Mouse (Mus musculus) hindbrain, postnatal 0 days (tissue): ENCODE measurements at regions not wholly inside any gene's neighbourhood (a gene's known extent, or its start where the extent isn't known, plus 50 kb on each side); places are given as distances from the start of the nearest gene placed in this dataset.

ENCODE experiments used
- ATAC-seq: fragments of 200-750 bp; cut with Nextera tagmentation; 2 replicates; pipeline ENCODE4 v1.8.0; 2017; ENCODE audit warnings: mild to moderate bottlenecking, moderate TSS enrichment, moderate library complexity
- DNase-seq: peaks from one replicate; pipeline ENCODE4 v3.0.0-alpha.2; 2015; ENCODE audit warnings: low spot score
- H3K27ac ChIP-seq: fragments of 300-500 bp; sonication (generic); 2 replicates; pipeline ENCODE4 v1.5.1; 2014; ENCODE audit warnings: mild to moderate bottlenecking
- H3K27me3 ChIP-seq: fragments of 300-500 bp; sonication (generic); 2 replicates; pipeline ENCODE4 v1.6.1; 2014; ENCODE audit warnings: low read length, mixed read lengths; ENCODE audit not compliant: insufficient read depth
- H3K36me3 ChIP-seq: fragments of 300-500 bp; sonication (generic); 2 replicates; pipeline ENCODE4 v1.6.1; 2014; ENCODE audit warnings: low read length, mixed read lengths; ENCODE audit not compliant: insufficient read depth
- H3K4me1 ChIP-seq: fragments of 300-500 bp; sonication (generic); 2 replicates; pipeline ENCODE4 v1.6.1; 2014; ENCODE audit warnings: antibody characterized with exemption, low read length, mixed read lengths; ENCODE audit not compliant: insufficient read depth
- H3K4me2 ChIP-seq: fragments of 300-500 bp; sonication (generic); 2 replicates; pipeline ENCODE4 v1.6.1; 2014; ENCODE audit warnings: low read depth, mild to moderate bottlenecking, low read length, moderate library complexity, mixed read lengths
- H3K4me3 ChIP-seq: fragments of 300-500 bp; sonication (generic); 2 replicates; pipeline ENCODE4 v1.5.1; 2014; ENCODE audit warnings: low read length
- H3K9ac ChIP-seq: fragments of 300-500 bp; sonication (generic); replicated peaks from 2 replicates; pipeline ENCODE4 v1.6.1; 2014; ENCODE audit warnings: mild to moderate bottlenecking, low read length, moderate library complexity, mixed read lengths
- H3K9me3 ChIP-seq: fragments of 300-500 bp; sonication (generic); 2 replicates; pipeline ENCODE4 v1.6.1; 2016; ENCODE audit warnings: low read length, mixed read lengths
- CTCF ChIP-seq: IDR thresholded peaks from 2 replicates; pipeline ENCODE4 v1.5.1; 2016; ENCODE audit warnings: antibody characterized with exemption, control low read depth, low read depth
- WGBS: fragments of 180-500 bp; shearing (Covaris S2); extraction: QIAGEN DNeasy Blood & Tissue Kit; methylation state at CpG from one replicate; pipeline ENCODE4 v1.1.7; 2014; 5-methylcytosine and 5-hydroxymethylcytosine counted together

- TF ChIP-seq CTCF, result no peak
These were observed 95.9 kb upstream of the Ankrd55 start for GRCm38 (mm10) chr13:112192192-112192905.

GRCm38 (mm10) chr13:112193676-112194075 is 94.6 kb upstream of the Ankrd55 start:
- 67% methylated on average over 5 of the region's 5 CpGs for WGBS
- Histone ChIP-seq H3K4me3 (no peak overlapping the region), H3K27ac (no peak overlapping the region), H3K36me3 (no peaks in the 10 kb centered on the region), H3K27me3 (no peaks in the 10 kb centered on the region), H3K4me2 (no peak overlapping the region), H3K9ac (no peak overlapping the region), H3K9me3 (no peaks in the 10 kb centered on the region), H3K4me1 (peaks cover 17% of the 10 kb centered on the region; the same call in 1 of the 2 replicates)
- no peak for TF ChIP-seq CTCF
- no peak for DNase-seq
- no peak for ATAC-seq

More at GRCm38 (mm10) chr13:112192192-112192905, 95.9 kb upstream of the Ankrd55 start:
- Histone ChIP-seq H3K4me2 (no peak overlapping the region), H3K4me1 (peaks cover 19% of the 10 kb centered on the region), H3K36me3 (no peaks in the 10 kb centered on the region), H3K4me3 (no peak overlapping the region), H3K27ac (no peak overlapping the region), H3K9ac (no peak overlapping the region), H3K27me3 (no peaks in the 10 kb centered on the region), H3K9me3 (no peaks in the 10 kb centered on the region)
- DNase-seq (no peak), ATAC-seq (no peak)
- 44% methylated on average over 9 of the region's 9 CpGs for whole genome bisulfite sequencing

- no peak for ATAC-seq
- no peaks in the 10 kb centered on the region for H3K9me3 ChIP-seq
- no peak overlapping the region for H3K9ac ChIP-seq
- peaks cover 10% of the 10 kb centered on the region; the same call in 1 of the 2 replicates for H3K4me1 ChIP-seq
- no peak overlapping the region for H3K4me3 ChIP-seq
- H3K4me2 ChIP-seq, result no peak overlapping the region
- no peak for DNase-seq
- no peak overlapping the region for H3K27ac ChIP-seq
- H3K36me3 ChIP-seq, result no peaks in the 10 kb centered on the region
- no peaks in the 10 kb centered on the region for H3K27me3 ChIP-seq
- 82% methylated on average over 5 of the region's 5 CpGs for WGBS
- no peak for TF ChIP-seq CTCF
These were observed 93.3 kb upstream of the Ankrd55 start for GRCm38 (mm10) chr13:112194991-112195390.

- H3K4me1 ChIP-seq, result peaks cover 9% of the 10 kb centered on the region; the same call in 1 of the 2 replicates
- no peak overlapping the region; the same call in 1 of the 2 replicates for H3K27ac ChIP-seq
- H3K4me2 ChIP-seq, result peak overlapping the region; percentile 35
- H3K9ac ChIP-seq, result no peak overlapping the region
- peak; percentile 63 for TF ChIP-seq CTCF
- DNase-seq, result peak; percentile 34
- H3K36me3 ChIP-seq, result no peaks in the 10 kb centered on the region
- no peak overlapping the region for H3K4me3 ChIP-seq
- ATAC-seq, result no peak
- 9% methylated on average over 13 of the region's 13 CpGs for WGBS
- no peaks in the 10 kb centered on the region for H3K9me3 ChIP-seq
- H3K27me3 ChIP-seq, result no peaks in the 10 kb centered on the region
These were observed 91.5 kb upstream of the Ankrd55 start for GRCm38 (mm10) chr13:112196789-112197188.

- Histone ChIP-seq H3K27ac (no peak overlapping the region), H3K4me3 (no peak overlapping the region), H3K9ac (no peak overlapping the region), H3K27me3 (no peaks in the 10 kb centered on the region), H3K9me3 (no peaks in the 10 kb centered on the region), H3K4me1 (peaks cover 16% of the 10 kb centered on the region; the same call in 1 of the 2 replicates), H3K4me2 (no peak overlapping the region), H3K36me3 (no peaks in the 10 kb centered on the region)
- no peak for DNase-seq
- no peak for TF ChIP-seq CTCF
- WGBS, result 68% methylated on average over 8 of the region's 8 CpGs
- no peak for ATAC-seq
These were observed 84.5 kb upstream of the Ankrd55 start for GRCm38 (mm10) chr13:112203721-112204120.

- no peak for TF ChIP-seq CTCF
These were observed 84.0 kb upstream of the Ankrd55 start for GRCm38 (mm10) chr13:112204204-112204603.

GRCm38 (mm10) chr13:112204813-112205212 is 83.4 kb upstream of the Ankrd55 start:
- Histone ChIP-seq H3K9ac (no peak overlapping the region), H3K9me3 (no peaks in the 10 kb centered on the region), H3K27me3 (no peaks in the 10 kb centered on the region), H3K36me3 (no peaks in the 10 kb centered on the region), H3K4me2 (no peak overlapping the region), H3K27ac (no peak overlapping the region), H3K4me1 (peaks cover 16% of the 10 kb centered on the region; the same call in 1 of the 2 replicates), H3K4me3 (no peak overlapping the region)
- DNase-seq (peak; percentile 72), ATAC-seq (peak; percentile 87)
- 36% methylated on average over 5 of the region's 5 CpGs for WGBS
- no peak for TF ChIP-seq CTCF

More at GRCm38 (mm10) chr13:112204204-112204603, 84.0 kb upstream of the Ankrd55 start:
- no peak overlapping the region for H3K27ac ChIP-seq
- no peak overlapping the region for H3K4me2 ChIP-seq
- no peak overlapping the region for H3K4me3 ChIP-seq
- H3K27me3 ChIP-seq, result no peaks in the 10 kb centered on the region
- no peaks in the 10 kb centered on the region for H3K9me3 ChIP-seq
- peaks cover 16% of the 10 kb centered on the region; the same call in 1 of the 2 replicates for H3K4me1 ChIP-seq
- H3K9ac ChIP-seq, result no peak overlapping the region
- DNase-seq, result no peak
- WGBS, result 64% methylated on average over 3 of the region's 3 CpGs
- peak; percentile 30 for ATAC-seq
- no peaks in the 10 kb centered on the region for H3K36me3 ChIP-seq
